Mouse (Mus musculus): ENCODE measurements around the gene Hist1h2ab. TPM values are rescaled to one million over a fixed set of nuclear protein-coding genes. Genes with fewer than 3 reads are reported as not detected.
"Not testable (repeated sequence)": the region's sequence is repeated elsewhere in the genome, so short reads cannot be mapped to it uniquely, and the experiment has no call there.

Gene Hist1h2ab
- polyA plus RNA-seq, 1 experiment from 2014 or later: 45.2 TPM

- Histone ChIP-seq H3K27me3 (ENCODE audit: insufficient read depth, poor library complexity, severe bottlenecking) (no peaks in the 10 kb centered on the region), H3K27ac (peak overlapping the region; percentile 97), H3K4me1 (replicated peaks) (peaks cover 37% of the 10 kb centered on the region), H3K9me3 (no peaks in the 10 kb centered on the region), H3K36me3 (no peaks in the 10 kb centered on the region), H3K4me3 (no peak overlapping the region)
- no peak for DNase-seq (ENCODE audit: low spot score)
- 96% methylated on average over 5 of the region's 5 CpGs for WGBS
These were observed 1.3 kb upstream of the Hist1h2ab start for GRCm38 (mm10) chr13:23749563-23750121.

- no peaks in the 10 kb centered on the region for H3K9me3 ChIP-seq
- peak overlapping the region; percentile 55 for H3K4me3 ChIP-seq
- H3K27me3 ChIP-seq (ENCODE audit: insufficient read depth, poor library complexity, severe bottlenecking): no peaks in the 10 kb centered on the region
- no peaks in the 10 kb centered on the region for H3K36me3 ChIP-seq
- peak overlapping the region; percentile 97 for H3K27ac ChIP-seq
- peaks cover 36% of the 10 kb centered on the region for H3K4me1 ChIP-seq (replicated peaks)
- WGBS: 1% methylated on average over 11 of the region's 11 CpGs
- peak; percentile 33 for DNase-seq (ENCODE audit: low spot score)
These were observed 591 bp downstream of the Hist1h2ab start for GRCm38 (mm10) chr13:23751478-23751956.

- DNase-seq (ENCODE audit: low spot score): peak; percentile 93
- not testable (repeated sequence) for H3K36me3 ChIP-seq; H3K9me3 ChIP-seq; H3K27me3 ChIP-seq (ENCODE audit: insufficient read depth, poor library complexity, severe bottlenecking)
- WGBS: 0% methylated on average over 25 of the region's 47 CpGs
- Histone ChIP-seq H3K4me1 (replicated peaks) (peaks cover 35% of the 10 kb centered on the region), H3K4me3 (peak within 1 kb of the TSS; percentile 55), H3K27ac (peak within 1 kb of the TSS; percentile 97)
These were observed 1.3 kb downstream of the Hist1h2ab start, which contains the start of gene Hist1h3b for GRCm38 (mm10) chr13:23752067-23752741. TSS of gene Hist1h3b (plus strand) at chr13:23752267.

- no peak for DNase-seq (ENCODE audit: low spot score)
- H3K4me3 ChIP-seq: peak overlapping the region; percentile 51
- H3K36me3 ChIP-seq: no peaks in the 10 kb centered on the region
- peaks cover 35% of the 10 kb centered on the region for H3K4me1 ChIP-seq (replicated peaks)
- H3K27me3 ChIP-seq (ENCODE audit: insufficient read depth, poor library complexity, severe bottlenecking): no peaks in the 10 kb centered on the region
- peak overlapping the region; percentile 89 for H3K27ac ChIP-seq
- no peaks in the 10 kb centered on the region for H3K9me3 ChIP-seq
- WGBS: 2% methylated on average over 6 of the region's 6 CpGs
These were observed 1.8 kb downstream of the Hist1h2ab start for GRCm38 (mm10) chr13:23752742-23753172.

- Histone ChIP-seq H3K27ac (peak overlapping the region; percentile 89), H3K27me3 (ENCODE audit: insufficient read depth, poor library complexity, severe bottlenecking) (no peaks in the 10 kb centered on the region), H3K4me1 (replicated peaks) (peaks cover 34% of the 10 kb centered on the region), H3K4me3 (peak overlapping the region; percentile 51), H3K36me3 (no peaks in the 10 kb centered on the region), H3K9me3 (no peaks in the 10 kb centered on the region)
- no peak for DNase-seq (ENCODE audit: low spot score)
- 59% methylated on average over 4 of the region's 4 CpGs for WGBS
These were observed 2.6 kb downstream of the Hist1h2ab start for GRCm38 (mm10) chr13:23753314-23754078.

GRCm38 (mm10) chr13:23755000-23755399, 4.1 kb downstream of the Hist1h2ab start:
- peak overlapping the region; percentile 90 for H3K27ac ChIP-seq
- no peaks in the 10 kb centered on the region for H3K9me3 ChIP-seq

GRCm38 (mm10) chr13:23756790-23757189, 5.9 kb downstream of the Hist1h2ab start, which contains the start of gene Hist1h4b:
TSS of gene Hist1h4b (plus strand) at chr13:23757013.
- under 1% methylated on average over 20 of the region's 22 CpGs for WGBS
- Histone ChIP-seq H3K36me3 (no peaks in the 10 kb centered on the region), H3K27me3 (ENCODE audit: insufficient read depth, poor library complexity, severe bottlenecking) (no peaks in the 10 kb centered on the region), H3K9me3 (no peaks in the 10 kb centered on the region), H3K27ac (peak within 1 kb of the TSS; percentile 90), H3K4me3 (peak within 1 kb of the TSS; percentile 51), H3K4me1 (replicated peaks) (peaks cover 46% of the 10 kb centered on the region)
- peak; percentile 92 for DNase-seq (ENCODE audit: low spot score)

More at GRCm38 (mm10) chr13:23755000-23755399, 4.1 kb downstream of the Hist1h2ab start:
- Histone ChIP-seq H3K27me3 (ENCODE audit: insufficient read depth, poor library complexity, severe bottlenecking) (no peaks in the 10 kb centered on the region), H3K4me1 (replicated peaks) (peaks cover 37% of the 10 kb centered on the region), H3K4me3 (no peak overlapping the region), H3K36me3 (no peaks in the 10 kb centered on the region)
- no peak for DNase-seq (ENCODE audit: low spot score)

- peak overlapping the region; percentile 51 for H3K4me3 ChIP-seq
- no peaks in the 10 kb centered on the region for H3K27me3 ChIP-seq (ENCODE audit: insufficient read depth, poor library complexity, severe bottlenecking)
- no peaks in the 10 kb centered on the region for H3K9me3 ChIP-seq
- peak overlapping the region; percentile 90 for H3K27ac ChIP-seq
- 2% methylated on average over 18 of the region's 23 CpGs for WGBS
- peaks cover 41% of the 10 kb centered on the region for H3K4me1 ChIP-seq (replicated peaks)
- peak; percentile 68 for DNase-seq (ENCODE audit: low spot score)
- no peaks in the 10 kb centered on the region for H3K36me3 ChIP-seq
These were observed 6.4 kb downstream of the Hist1h2ab start for GRCm38 (mm10) chr13:23757211-23757773.

- no peaks in the 10 kb centered on the region for H3K9me3 ChIP-seq
- H3K4me1 ChIP-seq (replicated peaks): peaks cover 43% of the 10 kb centered on the region
- no peak for DNase-seq (ENCODE audit: low spot score)
- 54% methylated on average over 3 of the region's 3 CpGs for WGBS
- no peaks in the 10 kb centered on the region for H3K27me3 ChIP-seq (ENCODE audit: insufficient read depth, poor library complexity, severe bottlenecking)
- peak overlapping the region; percentile 51 for H3K4me3 ChIP-seq
- peak overlapping the region; percentile 90 for H3K27ac ChIP-seq
- no peaks in the 10 kb centered on the region for H3K36me3 ChIP-seq
These were observed 7.0 kb downstream of the Hist1h2ab start for GRCm38 (mm10) chr13:23757921-23758320.

GRCm38 (mm10) chr13:23759251-23759771, 8.4 kb downstream of the Hist1h2ab start:
- 0 out of 2 replicates have a peak overlapping the region, but pooled peaks have one; percentile 66 for H3K4me3 ChIP-seq
- peaks cover 49% of the 10 kb centered on the region for H3K4me1 ChIP-seq (replicated peaks)
- no peak for DNase-seq (ENCODE audit: low spot score)
- WGBS: 75% methylated on average over 3 of the region's 3 CpGs
- no peaks in the 10 kb centered on the region for H3K27me3 ChIP-seq (ENCODE audit: insufficient read depth, poor library complexity, severe bottlenecking)
- H3K9me3 ChIP-seq: no peaks in the 10 kb centered on the region
- H3K36me3 ChIP-seq: no peaks in the 10 kb centered on the region
- H3K27ac ChIP-seq: peak overlapping the region; percentile 94

- peak overlapping the region; percentile 66 for H3K4me3 ChIP-seq
- no peaks in the 10 kb centered on the region for H3K36me3 ChIP-seq
- peaks cover 55% of the 10 kb centered on the region for H3K4me1 ChIP-seq (replicated peaks)
- H3K27me3 ChIP-seq (ENCODE audit: insufficient read depth, poor library complexity, severe bottlenecking): no peaks in the 10 kb centered on the region
- 74% methylated on average over 1 of the region's 1 CpGs for WGBS
- H3K9me3 ChIP-seq: no peaks in the 10 kb centered on the region
- no peak for DNase-seq (ENCODE audit: low spot score)
- H3K27ac ChIP-seq: peak overlapping the region; percentile 94
These were observed 9.0 kb downstream of the Hist1h2ab start for GRCm38 (mm10) chr13:23759916-23760239.

GRCm38 (mm10) chr13:23760240-23760971, 9.5 kb downstream of the Hist1h2ab start:
- whole genome bisulfite sequencing: 2% methylated on average over 22 of the region's 27 CpGs
- no peaks in the 10 kb centered on the region for H3K36me3 ChIP-seq
- peak overlapping the region; percentile 94 for H3K27ac ChIP-seq
- peak overlapping the region; percentile 66 for H3K4me3 ChIP-seq
- DNase-seq (ENCODE audit: low spot score): peak; percentile 47
- H3K27me3 ChIP-seq (ENCODE audit: insufficient read depth, poor library complexity, severe bottlenecking): no peaks in the 10 kb centered on the region
- H3K4me1 ChIP-seq (replicated peaks): peaks cover 57% of the 10 kb centered on the region
- H3K9me3 ChIP-seq: no peaks in the 10 kb centered on the region

Measured in hindbrain, embryonic 10.5 days (tissue).